Mouse (Mus musculus) mouse embryonic stem cell (cell line): Measurements from ENCODE around the gene Pola2.

Experiments used
- in situ Hi-C, 2 experiments: fragments of 300-500 bp; cut with MboI; formaldehyde crosslinking; loops; 1 replicate in 1 of 2; 3 replicates in 1 of 2; pipeline ENCODE4 v1.14.3; 2019 to 2020; ENCODE audit warnings: low sequenced_read_pairs in 2 of 2, low pct_unique_long_range_greater_than_20kb in 1 of 2, mixed read lengths in 1 of 2; ENCODE audit not compliant: unreplicated experiment in 1 of 2

The Pola2 gene

GRCm38 (mm10) chr19:5963883-5964562 is at the start of gene Pola2:
Pola2 (minus strand) TSS chr19:5964202.
- in situ Hi-C loops: loop anchor here (5.0 to 25.0 kb wide), 3 partner anchors 53 to 373 kb away; partner anchors contain the start of genes Snx15 (in 2 of the 2), Capn1 (in 1 of the 2), Map4k2 (in 1 of the 2) and Men1 (in 1 of the 2)

DNA sequence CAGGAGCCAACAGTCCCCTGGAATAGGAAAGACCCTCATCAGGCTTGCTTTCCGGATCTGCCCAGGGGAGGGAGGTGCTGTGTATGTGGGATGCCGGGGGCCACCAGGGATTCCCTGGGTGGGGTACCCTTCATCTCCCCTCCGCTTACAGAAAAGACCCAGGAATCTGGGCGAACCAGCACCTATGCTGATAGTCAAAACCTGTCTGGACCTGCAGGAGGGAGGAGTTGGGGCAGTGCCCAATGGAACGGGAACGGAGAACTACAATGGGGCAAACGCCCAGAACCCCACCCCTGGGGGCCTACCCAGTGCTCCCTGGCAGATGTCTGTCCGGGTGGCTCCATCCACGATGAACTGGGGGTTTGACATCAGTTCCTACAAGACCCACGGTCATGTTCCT is 49.7 kb upstream of the Pola2 start:
- in situ Hi-C loops: loop anchor here in 1 of 2 experiments (10.0 kb wide), 1 partner anchor 111 kb away; the partner anchor contains the start of gene Snx15

GRCm38 (mm10) chr19:6009137-6009536 is 45.1 kb upstream of the Pola2 start:
- in situ Hi-C loops: no loop called here

DNA sequence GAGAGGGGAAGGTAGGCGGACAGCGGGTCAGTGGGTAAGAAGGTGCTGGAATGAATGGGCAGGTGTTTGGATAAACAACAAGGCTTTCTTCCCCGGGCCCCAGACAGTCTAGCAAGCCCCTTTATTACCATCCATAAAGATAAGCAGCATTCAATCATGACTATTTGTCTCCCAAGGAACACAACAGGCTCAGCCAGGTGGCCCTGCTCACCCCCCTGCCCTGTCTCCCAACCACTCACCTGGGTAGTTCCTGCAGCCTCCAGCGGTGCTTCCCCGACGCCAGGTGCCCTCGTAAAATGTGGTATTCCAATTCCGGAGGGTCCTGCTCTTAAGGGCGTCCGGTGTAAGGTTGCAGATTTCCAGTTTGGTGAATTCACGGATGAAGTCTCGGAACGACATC is 43.0 kb upstream of the Pola2 start:
- in situ Hi-C loops: no loop called here

DNA sequence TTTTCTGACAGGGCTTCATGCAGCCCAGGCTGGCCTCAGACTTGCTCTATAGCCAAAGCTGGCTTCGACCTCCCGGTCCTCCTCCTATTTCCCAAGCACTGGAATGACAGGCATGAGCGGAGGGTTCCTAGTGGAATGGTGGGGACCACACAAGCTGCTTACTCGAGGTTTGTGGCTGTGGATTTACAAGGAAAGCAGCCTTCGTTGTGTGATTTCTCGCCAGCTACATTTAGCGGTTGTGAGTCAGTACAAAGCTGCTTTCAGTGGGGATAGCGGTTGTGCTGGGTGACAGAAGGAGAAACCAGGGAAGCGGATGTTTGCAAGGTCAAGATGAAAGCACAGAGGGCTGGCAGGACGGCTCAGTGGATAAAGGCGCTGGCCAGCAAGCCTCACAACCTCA is 41.5 kb upstream of the Pola2 start:
- in situ Hi-C loops: no loop called here

GRCm38 (mm10) chr19:5999969-6000368 is 36.0 kb upstream of the Pola2 start:
- in situ Hi-C loops: no loop called here

GRCm38 (mm10) chr19:5998180-5998579 is 34.2 kb upstream of the Pola2 start:
- in situ Hi-C loops: no loop called here

DNA sequence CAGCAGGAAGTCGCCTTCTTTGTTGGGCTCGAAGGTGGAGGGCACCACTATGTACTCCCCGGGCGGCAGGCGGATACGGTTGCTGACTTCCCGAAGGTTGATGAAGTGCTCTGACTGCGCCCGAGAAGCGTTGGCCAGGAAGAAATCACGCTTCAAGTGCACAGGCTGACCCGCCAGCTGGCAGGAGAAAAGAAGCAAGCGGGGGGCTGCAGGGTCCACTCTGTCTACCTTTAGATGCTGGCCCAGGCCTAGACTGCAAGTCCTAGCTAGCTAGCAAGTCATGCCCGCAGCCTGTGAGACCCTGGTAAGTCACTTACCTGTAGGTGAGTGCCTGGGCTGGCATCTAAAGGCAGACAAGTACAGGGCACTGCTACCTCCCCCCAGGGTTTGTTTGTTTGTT is 30.7 kb upstream of the Pola2 start:
- in situ Hi-C loops: no loop called here

DNA sequence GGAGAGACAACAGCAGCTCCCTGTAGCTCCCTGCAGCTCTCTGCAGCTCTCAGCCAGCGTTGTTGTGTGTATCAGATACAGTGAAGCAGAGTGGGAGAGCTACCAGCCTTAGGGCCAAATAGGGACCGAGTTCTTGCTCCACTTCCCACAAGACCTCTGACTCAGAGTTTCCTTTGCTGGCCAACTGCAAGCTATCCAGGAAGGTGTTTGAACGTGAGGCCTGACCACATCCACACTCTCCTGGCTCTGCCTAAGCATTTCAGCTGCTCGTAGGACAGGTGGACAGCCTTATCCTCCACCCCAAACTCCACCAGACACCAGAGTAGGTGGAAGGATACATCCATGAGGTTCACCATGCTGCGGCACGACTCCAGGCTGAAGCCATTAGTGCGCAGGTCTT is 28.0 kb upstream of the Pola2 start:
- in situ Hi-C loops: no loop called here

DNA sequence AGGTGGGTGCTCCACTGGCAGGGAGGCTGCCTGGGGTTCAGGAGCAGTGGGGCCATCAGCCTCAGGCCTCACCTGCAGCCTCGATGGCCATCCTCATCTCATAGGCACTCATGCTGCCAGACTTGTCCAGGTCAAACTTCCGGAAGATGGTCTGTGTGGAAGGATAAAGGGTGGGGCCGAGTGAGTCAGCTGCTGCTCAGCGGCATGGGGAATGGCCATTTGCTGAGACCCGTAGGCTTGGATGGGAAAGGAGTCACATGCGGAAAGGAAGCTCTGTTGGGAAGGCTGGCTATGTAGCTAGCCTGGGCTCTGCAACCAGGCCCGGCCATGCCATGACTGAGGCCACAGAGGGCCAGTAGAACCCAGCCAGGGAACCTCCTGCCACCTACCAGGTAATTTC is 27.5 kb upstream of the Pola2 start:
- in situ Hi-C loops: no loop called here

GRCm38 (mm10) chr19:5990921-5991320 is 26.9 kb upstream of the Pola2 start:
- in situ Hi-C loops: no loop called here

GRCm38 (mm10) chr19:5990033-5990432 is 26.0 kb upstream of the Pola2 start:
- in situ Hi-C loops: no loop called here

- in situ Hi-C loops: no loop called here
Measured at GRCm38 (mm10) chr19:5989585-5989984, 25.6 kb upstream of the Pola2 start.

GRCm38 (mm10) chr19:5988815-5989452 is 24.9 kb upstream of the Pola2 start:
- in situ Hi-C loops: no loop called here

DNA sequence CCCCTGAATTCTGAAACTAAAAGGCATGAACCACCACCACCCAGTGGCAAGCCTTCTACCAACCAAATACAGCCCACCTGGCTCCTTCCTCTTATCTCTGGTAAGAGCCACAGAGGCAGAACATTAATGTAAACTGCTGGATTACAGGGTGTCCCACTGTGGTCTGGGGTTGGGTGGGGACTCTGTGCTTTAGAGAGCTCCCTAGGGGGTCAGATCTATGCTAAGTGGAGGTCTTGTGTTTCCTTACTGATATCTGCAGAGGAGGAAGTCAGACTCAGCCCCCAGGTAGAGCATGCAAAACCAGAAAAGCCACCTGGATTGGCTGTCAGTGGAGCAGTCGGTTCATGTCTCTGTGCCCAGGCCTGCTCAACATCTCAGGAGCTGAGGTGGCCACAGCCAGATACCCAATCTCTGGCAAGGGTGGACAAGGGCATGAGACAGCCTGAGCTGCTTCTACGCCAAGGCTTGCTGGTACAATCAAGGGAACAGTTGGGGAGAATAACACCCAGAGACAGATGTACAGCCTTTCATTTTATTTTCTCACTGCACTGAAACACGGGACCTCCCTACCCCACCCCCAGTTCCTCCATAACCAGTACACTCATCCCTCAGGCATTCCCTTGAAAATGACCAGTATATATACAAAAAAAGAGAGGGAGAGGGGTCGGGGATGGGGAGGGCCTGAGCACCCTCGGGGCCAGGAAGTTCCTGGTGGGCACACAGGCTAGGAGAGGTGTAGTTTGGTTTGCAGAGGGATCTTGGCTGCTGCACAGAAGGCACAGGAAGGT is 24.2 kb upstream of the Pola2 start:
- in situ Hi-C loops: no loop called here

DNA sequence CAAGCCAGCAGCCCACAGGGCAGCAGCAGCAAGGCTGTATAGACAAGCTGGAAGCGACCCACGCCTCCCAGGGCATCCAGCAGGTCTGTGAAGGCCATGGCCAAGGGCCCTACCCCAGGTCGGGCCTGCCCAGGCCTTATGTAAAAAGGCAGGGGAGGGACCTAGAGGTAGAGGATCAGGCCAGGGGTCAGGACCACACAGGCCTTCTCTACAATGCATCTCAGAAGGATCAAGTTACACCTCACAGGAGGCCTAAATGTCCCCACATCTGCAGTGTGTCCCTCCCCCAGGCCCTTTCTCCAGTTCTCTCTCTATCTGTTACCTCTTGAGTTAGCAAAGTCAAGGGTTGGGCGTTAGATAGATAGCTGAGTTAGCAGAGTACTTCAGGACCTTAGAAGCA is 22.0 kb upstream of the Pola2 start, which contains the start of gene Slc22a20:
Gene Slc22a20, minus strand, starts transcription at position 101 of the 400 bp plus-strand sequence.
- in situ Hi-C loops: no loop called here

- in situ Hi-C loops: no loop called here
Measured at GRCm38 (mm10) chr19:5980477-5980876, 16.5 kb upstream of the Pola2 start.

DNA sequence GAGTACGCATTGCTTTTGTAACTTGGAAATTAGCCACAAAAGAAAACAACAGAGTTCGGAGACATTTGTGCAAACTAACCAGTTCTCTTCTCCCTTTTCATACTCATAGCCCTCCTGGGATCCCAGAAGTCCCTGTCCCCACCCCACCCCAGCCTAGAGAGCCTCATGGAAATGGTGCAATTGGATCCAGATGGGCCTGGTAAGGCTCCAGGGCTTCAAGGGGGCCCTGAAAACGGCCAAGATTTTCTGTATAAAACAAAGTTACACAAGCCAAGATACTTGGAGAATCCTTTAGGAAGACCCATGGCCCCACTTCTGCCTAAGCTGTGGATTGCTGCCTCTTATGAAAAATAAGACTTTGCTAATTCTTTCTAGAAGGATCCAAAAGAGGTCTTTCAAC is 13.7 kb upstream of the Pola2 start:
- in situ Hi-C loops: no loop called here

DNA sequence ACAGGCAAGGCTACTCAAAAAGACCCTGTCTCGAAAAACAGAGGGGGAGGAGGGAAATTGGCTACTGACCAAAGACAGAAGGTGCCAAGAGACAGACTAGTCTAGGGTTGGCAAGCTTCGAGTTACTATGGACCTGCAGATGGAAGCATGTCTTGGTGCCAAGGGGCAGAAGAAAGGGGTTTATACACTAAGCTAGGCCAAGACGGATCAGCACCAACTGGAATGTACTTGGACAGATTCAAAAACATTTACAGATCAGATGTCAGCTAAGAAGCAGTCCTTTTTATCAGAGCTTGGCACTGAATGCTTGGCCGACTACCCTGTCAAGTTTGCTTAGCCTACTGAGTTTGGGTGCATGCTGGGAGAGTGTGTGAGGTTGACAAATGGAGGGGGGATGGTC is 11.7 kb upstream of the Pola2 start:
- in situ Hi-C loops: no loop called here
